8 mouse cellular contexts compared by ENCODE assay signal in genomic region chr5:138994108-138994785, GRCm38 (mm10). TPM values are rescaled to one million over a fixed set of nuclear protein-coding genes. Genes with fewer than 3 reads are reported as not detected.
DNase-seq lines count a peak whose midpoint lies in the region; ATAC-seq and TF ChIP-seq lines count a peak whose summit lies in the region.

No protein-coding gene starts in this region.

- peak; percentile 49 for DNase-seq in cerebellum, adult 11-12 months
- DNase-seq in cerebellum, adult 8-10 months = no peak
- DNase-seq in 3134 (ENCODE audit: extremely low read depth, insufficient read length, low spot score) = peak; percentile 76
- peak; percentile 41 to 46 for DNase-seq in cerebellum, postnatal 25 days
- no peak for DNase-seq in hindbrain, embryonic 10.5 days (ENCODE audit: low spot score)
- peak; percentile 13 for DNase-seq in limb, embryonic 14.5 days (ENCODE audit: low spot score)
- DNase-seq in gastrocnemius, postnatal 36 days = no peak

- no peak for TF ChIP-seq POLR2A in limb, embryonic 14.5 days (IDR thresholded peaks at IDR 0.05; ENCODE audit: borderline replicate concordance, extremely low read depth, insufficient read depth, insufficient read length)

- WGBS in hindbrain, embryonic 10.5 days = under 1% methylated on average over 48 of the region's 48 CpGs
- WGBS in limb, embryonic 14.5 days = under 1% methylated on average over 37 of the region's 48 CpGs
- WGBS in neural tube, embryonic 13.5 days = under 1% methylated on average over 44 of the region's 48 CpGs

- 0 out of 2 replicates have a peak, but pooled peaks have one; percentile 8 for ATAC-seq in limb, embryonic 14.5 days (ENCODE audit: low FRiP score, low read depth)
- no peak; the same call in 1 of the 2 replicates for ATAC-seq in neural tube, embryonic 13.5 days (ENCODE audit: low read depth)

- H3K9ac ChIP-seq in limb, embryonic 14.5 days (ENCODE audit: low read depth, low read length, severe bottlenecking) = peak overlapping the region; percentile 71
- peak overlapping the region; percentile 90 for H3K9ac ChIP-seq in neural tube, embryonic 13.5 days

- no peaks in the 10 kb centered on the region for H3K36me3 ChIP-seq in hindbrain, embryonic 10.5 days
- no peaks in the 10 kb centered on the region; the same call in 1 of the 2 replicates for H3K36me3 ChIP-seq in limb, embryonic 14.5 days (ENCODE audit: control insufficient read depth, insufficient read depth, low read length)
- H3K36me3 ChIP-seq in neural tube, embryonic 13.5 days = no peaks in the 10 kb centered on the region

- peaks cover 88% of the 10 kb centered on the region for H3K4me1 ChIP-seq in hindbrain, embryonic 10.5 days (replicated peaks)
- H3K4me1 ChIP-seq in limb, embryonic 14.5 days (ENCODE audit: control insufficient read depth, insufficient read depth, low read length) = peaks cover 49% of the 10 kb centered on the region
- H3K4me1 ChIP-seq in neural tube, embryonic 13.5 days (replicated peaks) = peaks cover 77% of the 10 kb centered on the region

- H3K4me3 ChIP-seq in hindbrain, embryonic 10.5 days = peak overlapping the region; percentile 73
- peak overlapping the region; percentile 73 for H3K4me3 ChIP-seq in limb, embryonic 14.5 days (replicated peaks; ENCODE audit: low read length)
- peak overlapping the region; percentile 77 for H3K4me3 ChIP-seq in neural tube, embryonic 13.5 days

- intact Hi-C loops in gastrocnemius, postnatal 36 days (cut with DNase I) = loop anchor here (5.0 kb wide), 2 partner anchors 42 to 62 kb away; no protein-coding TSS in a partner anchor

- peak overlapping the region; percentile 87 for H3K27ac ChIP-seq in hindbrain, embryonic 10.5 days
- H3K27ac ChIP-seq in limb, embryonic 14.5 days (replicated peaks; ENCODE audit: low read depth, low read length) = peak overlapping the region; percentile 76; the same call in 1 of the 2 replicates
- H3K27ac ChIP-seq in neural tube, embryonic 13.5 days (replicated peaks) = peak overlapping the region; percentile 93

- H3K4me2 ChIP-seq in limb, embryonic 14.5 days (replicated peaks; ENCODE audit: low read depth, low read length, severe bottlenecking) = peak overlapping the region; percentile 93
- H3K4me2 ChIP-seq in neural tube, embryonic 13.5 days = peak overlapping the region; percentile 96

- peaks cover 92% of the 10 kb centered on the region for H3K27me3 ChIP-seq in hindbrain, embryonic 10.5 days (ENCODE audit: insufficient read depth, poor library complexity, severe bottlenecking)
- peaks cover 67% of the 10 kb centered on the region for H3K27me3 ChIP-seq in limb, embryonic 14.5 days (ENCODE audit: control insufficient read depth, insufficient read depth, low read length)
- H3K27me3 ChIP-seq in neural tube, embryonic 13.5 days = peaks cover 66% of the 10 kb centered on the region

- H3K9me3 ChIP-seq in hindbrain, embryonic 10.5 days = no peaks in the 10 kb centered on the region
- H3K9me3 ChIP-seq in limb, embryonic 14.5 days (ENCODE audit: control insufficient read depth, low read length) = no peaks in the 10 kb centered on the region
- no peaks in the 10 kb centered on the region for H3K9me3 ChIP-seq in neural tube, embryonic 13.5 days

RNA-seq across cellular contexts. Expression of gene Pdgfa, which starts 2.9 kb away (rescaled TPM):
- polyA plus RNA-seq in hindbrain, embryonic 10.5 days (2016; fragmentation: Nextera tagmentation; extraction: Ambion mirVana) = 10.4 and 12.8 TPM in 2 replicates
- 27.8 and 34.0 TPM in 2 replicates for polyA plus RNA-seq in limb, embryonic 14.5 days (2012; rRNA removed)
- polyA plus RNA-seq in limb, embryonic 14.5 days (2014; fragmentation: Nextera tagmentation; extraction: Ambion mirVana) = 73.4 and 83.4 TPM in 2 replicates
- polyA plus RNA-seq in neural tube, embryonic 13.5 days (2015; fragmentation: Nextera tagmentation; extraction: Ambion mirVana) = 17.6 and 19.5 TPM in 2 replicates
- 10 to 100 TPM; 21.9 to 22.1 TPM for total RNA-seq in gastrocnemius, postnatal 36 days (2021)

Comparison
In these comparisons a context has a peak if more than half of its experiments do, and no peak if none do; other contexts are left out.
1. DNase-seq: peak in cerebellum, adult 11-12 months (single experiment), 3134 (single experiment), cerebellum, postnatal 25 days (2 of 2) and limb, embryonic 14.5 days (single experiment); none in cerebellum, adult 8-10 months (single experiment), hindbrain, embryonic 10.5 days (single experiment) and gastrocnemius, postnatal 36 days (0 of 2).
2. Peak in every context shown above with its lines, with median percentiles within 50 percentile points of each other: H3K27ac ChIP-seq and H3K4me3 ChIP-seq.